Mouse (Mus musculus) megakaryocyte progenitor cell, adult 5-6 weeks (primary cell): ENCODE measurements around the gene Esr1. TPM values are rescaled to one million over a fixed set of nuclear protein-coding genes. Genes with fewer than 3 reads are reported as not detected.
"Not testable (repeated sequence)": the region's sequence is repeated elsewhere in the genome, so short reads cannot be mapped to it uniquely, and the experiment has no call there.

Source experiments
- ATAC-seq: replicated peaks from 2 replicates; pipeline ENCODE4 v1.8.0; 2016; ENCODE audit warnings: mild to moderate bottlenecking, moderate TSS enrichment, inconsistent platforms; ENCODE audit not compliant: poor library complexity
- total RNA-seq, 2 experiments: library from RNA; stranded (forward) in 1 of 2; stranded (reverse) in 1 of 2; fragments of 157-497, 149-512 nt in 1 of 2; fragments of 200-1000 nt in 1 of 2; gene quantifications; 2 replicates each; pipeline versions ENCODE4 v1.2.3 to v1.2.4; 2015 to 2017

Gene Esr1
- total RNA-seq, 2 experiments from 2014 or later, result 9.5 to 16.2 TPM

- ATAC-seq, result no peak
These were observed 71.7 kb downstream of the Esr1 start for GRCm38 (mm10) chr10:4683106-4683505.

DNA sequence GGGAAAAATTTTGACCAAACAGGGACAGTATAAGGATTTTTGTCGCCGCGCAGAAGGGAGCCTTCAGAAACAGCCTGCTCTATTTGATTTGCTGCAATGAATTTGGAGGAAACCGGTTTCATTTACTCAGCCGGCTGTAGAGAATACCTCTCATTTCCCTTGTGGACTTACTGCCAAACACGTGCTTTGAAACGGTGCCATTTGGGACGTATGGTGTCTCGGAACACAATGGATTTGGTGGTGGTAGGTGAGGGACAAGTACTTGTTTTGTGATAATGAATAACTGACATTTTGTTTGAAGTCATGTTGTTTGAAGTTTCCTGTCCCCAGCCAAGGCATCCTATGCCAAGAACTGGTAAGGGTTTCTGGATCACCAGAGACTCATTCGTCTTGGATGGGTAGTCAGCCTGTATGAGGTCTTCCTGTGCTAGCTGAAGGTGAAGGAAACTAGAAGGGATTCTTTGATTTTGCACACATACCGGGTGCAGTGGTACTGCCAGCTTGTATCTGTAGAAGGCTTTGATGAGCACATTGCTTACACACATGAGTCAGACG is 72.4 kb downstream of the Esr1 start:
- ATAC-seq, result no peak

DNA sequence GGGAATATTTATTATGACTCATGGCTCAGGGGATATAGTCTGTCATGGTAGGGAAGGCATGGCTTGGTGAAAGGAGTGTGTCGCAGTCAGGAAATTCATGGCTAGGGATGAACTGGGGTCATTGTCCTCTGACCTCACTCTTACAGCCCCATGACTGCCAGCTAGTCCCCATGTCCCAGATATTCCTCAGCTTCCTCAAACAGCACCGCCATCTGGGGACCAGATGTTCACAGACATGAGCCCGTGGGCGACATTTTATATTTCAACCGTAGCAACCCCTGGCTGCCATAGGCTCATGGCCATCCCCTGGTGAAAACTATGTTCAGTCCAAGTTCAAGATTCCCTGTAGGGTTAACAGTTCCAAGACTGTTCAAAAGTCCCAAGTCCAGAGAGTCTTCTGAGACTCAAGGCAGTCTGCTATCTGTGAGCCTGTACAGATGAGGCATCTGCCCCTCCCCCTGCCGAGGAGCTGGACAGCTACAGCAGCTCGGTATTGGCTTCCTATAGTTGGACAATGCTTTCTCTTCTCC is 83.0 kb downstream of the Esr1 start:
- ATAC-seq, result no peak

DNA sequence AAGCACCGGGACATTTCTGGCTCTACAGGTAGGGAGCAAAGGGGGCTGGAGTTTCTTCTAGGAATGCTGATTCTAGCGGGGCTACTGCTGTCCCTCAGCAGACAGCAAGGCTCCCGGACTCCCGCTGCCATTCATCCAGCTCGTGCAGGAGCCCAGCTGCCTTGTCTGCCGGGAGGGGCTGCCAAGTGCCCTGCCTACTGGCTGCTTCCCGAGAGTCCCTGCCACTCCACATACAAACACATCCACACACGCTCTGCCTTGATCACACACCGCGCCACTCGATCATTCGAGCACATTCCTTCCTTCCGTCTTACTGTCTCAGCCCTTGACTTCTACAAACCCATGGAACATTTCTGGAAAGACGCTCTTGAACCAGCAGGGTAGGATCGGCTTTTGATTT is 98.5 kb downstream of the Esr1 start:
- ATAC-seq, result 0 out of 2 replicates have a peak, but pooled peaks have one; percentile 11

GRCm38 (mm10) chr10:4711434-4711833 is 100.0 kb downstream of the Esr1 start:
- ATAC-seq, result no peak

DNA sequence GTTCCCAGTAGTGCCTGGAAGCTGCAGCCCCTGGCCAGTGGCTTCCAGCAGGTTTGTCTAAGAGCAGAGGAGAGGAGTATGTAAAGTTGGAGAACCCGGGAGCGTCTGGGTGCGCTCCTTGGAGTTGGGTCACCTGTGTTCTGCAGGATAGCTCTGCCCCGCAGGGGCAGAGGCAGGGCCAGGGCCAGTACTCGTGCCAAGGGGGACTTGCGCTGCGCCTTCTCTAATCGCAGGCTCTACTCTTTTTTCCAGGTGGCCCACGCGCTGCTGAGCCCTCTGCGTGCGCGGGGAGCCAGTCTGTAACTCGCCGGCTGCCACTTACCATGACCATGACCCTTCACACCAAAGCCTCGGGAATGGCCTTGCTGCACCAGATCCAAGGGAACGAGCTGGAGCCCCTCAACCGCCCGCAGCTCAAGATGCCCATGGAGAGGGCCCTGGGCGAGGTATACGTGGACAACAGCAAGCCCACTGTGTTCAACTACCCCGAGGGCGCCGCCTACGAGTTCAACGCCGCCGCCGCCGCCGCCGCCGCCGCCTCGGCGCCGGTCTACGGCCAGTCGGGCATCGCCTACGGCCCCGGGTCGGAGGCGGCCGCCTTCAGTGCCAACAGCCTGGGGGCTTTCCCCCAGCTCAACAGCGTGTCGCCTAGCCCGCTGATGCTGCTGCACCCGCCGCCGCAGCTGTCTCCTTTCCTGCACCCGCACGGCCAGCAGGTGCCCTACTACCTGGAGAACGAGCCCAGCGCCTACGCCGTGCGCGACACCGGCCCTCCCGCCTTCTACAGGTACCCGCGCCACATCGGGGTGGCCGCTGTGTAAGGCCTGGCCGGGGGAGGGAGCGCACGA is 100.9 kb downstream of the Esr1 start:
- ATAC-seq, result peak; percentile 23; the same call in 1 of the 2 replicates

DNA sequence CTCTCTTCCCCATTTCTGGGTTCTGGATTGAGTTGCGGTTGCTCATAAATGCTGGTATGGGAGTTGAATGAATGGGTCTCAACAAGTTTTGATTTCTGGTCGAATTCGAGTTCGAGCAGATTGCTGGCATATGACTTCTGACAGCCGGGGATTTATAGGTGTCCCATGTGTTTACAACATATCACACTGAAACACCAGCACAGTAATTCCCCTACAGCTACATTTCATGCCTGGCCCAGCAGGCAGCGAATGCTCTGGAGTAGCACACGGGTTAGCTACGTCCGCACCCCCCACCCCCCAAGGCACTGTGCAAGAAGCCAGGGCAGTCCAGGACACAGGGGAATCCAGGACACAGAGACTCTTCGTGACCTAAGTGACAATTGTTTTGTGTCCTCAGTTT is 102.0 kb downstream of the Esr1 start:
- ATAC-seq, result no peak

GRCm38 (mm10) chr10:4724851-4725250 is 113.5 kb downstream of the Esr1 start:
- ATAC-seq, result peak; percentile 65

DNA sequence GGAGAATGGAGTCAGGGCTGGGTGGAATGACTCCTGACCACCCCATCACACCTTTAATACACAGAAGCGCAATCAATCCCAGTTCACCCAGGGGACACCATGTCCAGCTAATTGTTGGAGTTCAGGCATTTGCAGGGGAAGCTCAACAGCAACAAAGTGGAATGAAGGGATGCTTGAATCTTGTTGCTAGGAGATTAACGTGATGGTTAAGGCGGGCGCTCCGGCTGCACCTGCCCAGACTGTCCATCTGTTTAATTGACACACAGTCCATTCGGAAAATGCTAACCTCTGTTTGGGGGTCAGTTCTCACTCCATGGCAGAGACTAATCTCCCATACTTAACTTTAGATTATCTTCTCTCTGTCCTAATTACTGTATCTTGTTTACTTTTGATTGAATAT is 114.7 kb downstream of the Esr1 start:
- ATAC-seq, result no peak

GRCm38 (mm10) chr10:4732328-4732727 is 120.9 kb downstream of the Esr1 start:
- ATAC-seq, result no peak

GRCm38 (mm10) chr10:4733987-4734386 is 122.6 kb downstream of the Esr1 start:
- ATAC-seq, result no peak

DNA sequence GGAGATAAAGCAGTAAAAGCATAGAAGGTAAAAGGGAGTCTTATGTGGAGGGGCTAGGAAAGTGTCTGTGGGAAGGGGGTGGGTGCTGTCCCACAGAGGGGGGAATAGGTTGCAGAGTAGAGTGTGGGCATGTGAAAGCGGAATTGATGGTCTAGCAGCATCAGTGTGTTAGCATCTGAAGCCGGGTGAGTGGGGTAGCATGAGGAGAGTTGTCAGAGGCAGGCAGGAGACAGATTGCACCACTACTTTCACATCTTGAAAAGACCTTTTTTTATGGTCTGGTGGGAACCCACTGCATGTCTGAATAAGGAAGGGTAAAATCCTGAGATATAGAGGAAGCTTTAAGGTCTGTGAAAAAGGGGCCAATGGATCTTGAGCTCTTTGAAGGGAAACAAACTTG is 123.5 kb downstream of the Esr1 start:
- ATAC-seq, result peak; percentile 75

DNA sequence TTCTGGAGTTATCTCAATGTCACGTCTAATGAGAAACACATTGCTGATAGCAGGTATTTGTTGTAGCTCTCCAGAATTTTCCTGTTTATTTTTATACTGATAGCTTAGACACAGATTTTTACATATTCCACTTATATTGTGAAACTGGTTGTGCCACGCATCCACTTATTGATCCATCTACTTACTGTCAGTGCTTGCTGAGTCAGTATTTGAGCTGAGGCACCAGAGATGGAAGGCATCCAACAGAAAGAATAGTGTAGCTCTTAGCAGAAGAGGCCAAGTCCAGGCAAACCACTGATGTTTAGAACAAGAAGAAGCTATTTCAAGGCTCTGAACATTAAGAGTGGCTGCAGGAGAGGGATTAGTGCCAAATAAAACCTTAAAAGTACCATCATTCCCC is 126.9 kb downstream of the Esr1 start:
- ATAC-seq, result no peak

GRCm38 (mm10) chr10:4751091-4751490 is 139.7 kb downstream of the Esr1 start:
- ATAC-seq, result not testable (repeated sequence)

- no peak for ATAC-seq
These were observed 141.6 kb downstream of the Esr1 start for GRCm38 (mm10) chr10:4752977-4753376.

DNA sequence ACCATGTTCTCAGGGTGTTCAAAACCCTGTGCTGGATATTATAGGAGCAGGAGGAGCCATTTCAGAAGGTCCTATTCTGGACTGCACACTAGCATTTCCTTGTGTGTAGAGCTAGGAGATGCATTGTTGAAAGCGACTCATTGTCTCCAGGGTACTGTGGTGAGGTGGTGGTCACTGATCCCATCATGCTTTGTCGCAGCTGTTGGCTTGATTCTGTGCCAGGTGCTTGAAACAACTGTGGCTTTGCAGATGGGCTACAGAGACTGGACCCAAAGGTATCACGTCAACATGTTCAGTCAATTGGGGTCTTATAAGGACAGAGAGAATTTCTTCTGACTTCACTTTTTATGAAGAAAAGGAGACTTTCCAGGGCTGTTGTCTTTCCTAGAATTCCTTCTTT is 164.1 kb downstream of the Esr1 start:
- ATAC-seq, result no peak

DNA sequence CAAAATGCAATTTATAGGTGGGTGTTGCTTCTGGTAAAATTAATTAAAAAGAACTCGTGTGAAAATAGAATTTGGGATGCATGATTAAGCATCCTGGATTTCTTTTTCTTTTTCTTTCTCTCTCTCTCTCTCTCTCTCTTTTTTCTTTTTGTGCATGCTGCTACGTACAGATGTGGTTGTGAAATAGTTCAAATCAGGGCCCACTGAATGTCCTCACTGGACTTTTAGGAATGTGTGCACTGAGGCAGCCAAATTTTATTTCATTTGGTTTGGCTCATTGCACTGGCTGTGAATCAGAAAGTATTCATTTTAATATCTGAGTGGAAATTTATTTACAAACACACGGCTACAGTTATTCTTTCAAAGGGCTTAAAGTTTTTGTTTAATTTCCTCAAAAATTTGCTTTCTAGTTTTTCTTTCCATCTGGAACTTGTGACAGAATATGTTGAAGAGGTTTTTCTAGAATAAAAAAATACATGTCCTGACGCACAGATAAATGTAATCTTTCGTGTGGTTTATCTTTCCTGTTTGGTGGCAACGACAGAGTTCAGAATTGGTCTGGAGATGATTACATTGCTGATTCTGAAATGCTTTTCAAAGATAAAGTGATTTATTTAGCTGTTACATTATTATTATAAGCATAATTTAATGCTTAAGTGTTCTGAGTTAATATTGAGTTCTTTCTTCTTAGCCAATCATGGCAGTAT is 164.8 kb downstream of the Esr1 start:
- no peak for ATAC-seq

GRCm38 (mm10) chr10:4776714-4777090 is 165.3 kb downstream of the Esr1 start:
- ATAC-seq, result no peak

GRCm38 (mm10) chr10:4777996-4778395 is 166.6 kb downstream of the Esr1 start:
- ATAC-seq, result peak; percentile 62

DNA sequence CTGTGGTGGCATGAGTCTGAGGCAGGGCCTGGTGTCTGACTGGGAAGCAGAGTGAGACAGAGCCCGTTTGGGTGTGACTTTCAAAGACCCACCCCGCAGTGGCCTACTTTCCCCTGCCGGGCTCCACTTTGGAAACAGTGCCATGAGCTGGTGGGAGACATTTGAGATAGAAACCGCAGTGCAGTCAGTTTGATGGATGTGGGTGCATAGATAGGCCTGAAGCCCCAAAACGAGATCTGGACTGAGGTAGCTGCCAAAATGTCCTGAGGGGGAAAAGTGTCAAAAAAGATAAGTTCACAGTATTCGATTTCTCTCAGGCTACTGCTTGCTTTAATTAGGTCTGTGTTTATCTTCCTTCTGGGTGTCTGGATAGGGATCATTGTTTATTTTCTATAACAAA is 169.5 kb downstream of the Esr1 start:
- ATAC-seq, result peak; percentile 78

DNA sequence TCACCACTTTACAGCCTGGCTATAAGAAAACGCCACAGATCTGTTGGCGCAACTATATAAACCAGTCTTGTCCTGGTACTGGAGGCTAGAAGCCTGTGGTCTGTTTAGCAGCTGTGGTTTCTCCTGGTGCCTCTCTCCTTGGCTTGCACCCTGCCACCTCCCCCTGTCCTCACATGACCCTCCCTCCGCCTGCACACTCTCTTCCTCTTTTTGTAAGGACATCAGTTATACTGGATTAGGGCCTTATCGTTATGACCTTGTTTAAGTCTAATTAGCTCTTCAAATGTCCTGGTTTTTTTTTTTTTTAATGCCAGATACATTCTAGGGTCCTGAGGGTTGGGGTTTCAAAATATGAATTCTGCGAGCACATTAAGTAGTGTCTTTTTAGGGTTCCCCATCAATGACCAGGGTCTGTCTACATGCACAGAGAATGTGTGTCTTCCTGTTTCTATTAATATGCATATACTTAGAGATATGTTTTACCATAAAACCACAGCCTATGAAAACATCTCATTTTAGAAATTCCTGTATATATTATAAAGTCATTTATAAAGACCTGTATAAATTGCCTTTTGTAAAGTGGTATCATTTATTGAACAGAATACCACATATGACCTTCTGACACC is 175.7 kb downstream of the Esr1 start:
- peak; percentile 100 for ATAC-seq
